Mouse (Mus musculus) brain, embryonic 14.5 days (tissue): ENCODE measurements around the gene Plekhn1.

Experiments used
- CTCF ChIP-seq: fragments of 200-500 bp; IDR thresholded peaks from 2 replicates; pipeline ENCODE4 v1.5.1; 2012; ENCODE audit warnings: inconsistent platforms, mild to moderate bottlenecking, moderate library complexity, borderline replicate concordance; ENCODE audit not compliant: insufficient read depth, insufficient read length; ENCODE audit errors: extremely low read depth
- POLR2A ChIP-seq: fragments of 200-500 bp; IDR thresholded peaks from 2 replicates; pipeline ENCODE4 v1.6.1; 2012; ENCODE audit warnings: mild to moderate bottlenecking, inconsistent platforms, borderline replicate concordance; ENCODE audit not compliant: poor library complexity, insufficient read depth, insufficient read length, severe bottlenecking; ENCODE audit errors: extremely low read depth

DNA sequence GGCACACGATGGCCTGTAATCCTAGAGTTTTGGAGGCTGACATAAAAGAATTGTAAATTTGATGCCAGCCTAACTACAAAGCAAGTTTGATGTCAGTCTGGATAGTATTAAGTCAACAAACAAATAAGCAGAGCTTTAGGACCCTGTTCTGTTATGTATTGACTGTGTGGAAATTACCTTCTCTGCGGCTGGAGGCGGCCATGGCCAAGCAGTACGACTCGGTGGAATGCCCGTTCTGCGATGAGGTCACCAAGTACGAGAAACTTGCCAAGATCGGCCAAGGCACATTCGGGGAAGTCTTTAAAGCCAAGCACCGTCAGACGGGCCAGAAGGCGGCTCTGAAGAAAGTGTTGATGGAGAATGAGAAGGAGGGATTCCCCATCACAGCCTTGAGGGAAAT, 21.5 kb downstream of the Plekhn1 start:
- TF ChIP-seq POLR2A, result no peak
- no peak for TF ChIP-seq CTCF
